Mouse (Mus musculus): ENCODE data around the gene Txndc16.

The Txndc16 gene

DNA sequence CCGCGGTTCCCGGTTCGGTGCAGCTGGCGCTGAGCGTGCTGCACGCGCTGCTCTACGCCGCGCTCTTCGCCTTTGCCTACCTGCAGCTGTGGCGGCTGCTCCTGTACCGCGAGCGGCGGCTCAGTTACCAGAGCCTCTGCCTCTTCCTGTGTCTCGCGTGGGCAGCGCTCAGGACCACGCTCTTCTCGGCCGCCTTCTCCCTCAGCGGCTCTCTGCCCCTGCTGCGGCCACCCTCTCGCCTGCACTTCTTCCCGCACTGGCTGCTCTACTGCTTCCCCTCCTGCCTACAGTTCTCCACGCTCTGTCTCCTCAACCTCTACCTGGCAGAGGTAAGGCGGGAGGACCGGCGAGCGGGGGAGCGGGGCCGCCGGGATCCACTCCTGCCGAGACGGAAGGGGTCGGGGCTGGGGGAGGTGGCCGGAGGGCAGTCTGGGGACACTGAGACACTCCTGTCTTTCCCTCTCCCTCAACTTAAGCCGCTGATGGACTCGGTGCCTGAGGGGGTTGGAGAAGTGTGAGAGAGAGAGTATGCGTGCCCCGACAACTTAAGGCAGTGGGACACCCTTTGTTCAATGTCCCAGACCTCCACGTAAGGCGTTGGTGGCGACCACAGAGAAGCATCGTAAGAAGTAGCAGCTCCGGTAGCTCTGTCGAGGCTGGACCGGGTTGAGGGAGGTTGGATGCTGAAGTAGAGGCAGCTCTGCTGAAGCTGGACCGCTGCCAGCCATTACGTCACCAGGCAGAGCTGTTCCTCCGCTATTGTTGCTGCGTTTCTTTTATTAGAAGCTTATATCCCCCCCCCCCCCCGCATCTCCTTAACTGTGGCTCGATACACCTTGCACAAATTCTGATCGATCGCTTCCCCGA lies at the start of gene Txndc16:
Txndc16 (minus strand) TSS at position 239 of the 867 bp plus-strand sequence.
- DNase-seq (ENCODE audit: low read depth, low spot score), result peak; percentile 79

DNA sequence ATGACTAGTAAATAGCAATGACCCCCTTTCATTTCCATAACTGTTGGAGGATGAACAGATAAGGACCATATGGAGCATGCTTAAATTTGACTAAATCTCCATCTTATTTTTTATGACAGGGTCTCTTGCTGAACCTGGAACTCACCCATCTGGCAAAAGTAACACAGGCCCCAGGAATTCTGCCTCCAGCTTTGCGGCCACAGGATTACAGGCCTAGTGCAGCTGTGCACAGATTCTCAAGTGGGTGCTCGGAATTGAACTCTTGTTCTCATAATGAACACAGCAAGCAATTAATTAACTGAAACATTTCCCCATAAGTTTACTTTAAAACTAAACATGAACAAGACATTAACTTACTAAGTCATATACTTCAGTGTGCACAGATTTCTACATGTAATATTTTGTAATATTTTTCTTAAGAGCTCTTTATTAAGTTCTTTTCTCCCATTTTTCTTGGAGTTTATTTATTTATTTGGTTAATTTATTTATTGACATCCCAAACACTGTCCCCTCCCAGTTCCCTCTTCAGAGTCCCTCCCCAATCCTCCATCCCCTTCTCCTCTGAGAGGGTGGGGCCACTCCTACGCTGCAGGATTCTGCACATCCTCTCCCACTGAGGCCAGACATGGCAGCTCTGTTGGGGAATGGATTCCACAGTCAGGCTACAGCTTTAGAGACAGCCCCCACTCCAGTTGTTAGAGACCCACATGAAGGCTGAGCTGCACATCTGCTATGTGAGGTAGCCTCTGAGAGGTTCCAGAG lies 43.9 kb upstream of the Txndc16 start:
- DNase-seq (ENCODE audit: low read depth, low spot score), result no peak

DNA sequence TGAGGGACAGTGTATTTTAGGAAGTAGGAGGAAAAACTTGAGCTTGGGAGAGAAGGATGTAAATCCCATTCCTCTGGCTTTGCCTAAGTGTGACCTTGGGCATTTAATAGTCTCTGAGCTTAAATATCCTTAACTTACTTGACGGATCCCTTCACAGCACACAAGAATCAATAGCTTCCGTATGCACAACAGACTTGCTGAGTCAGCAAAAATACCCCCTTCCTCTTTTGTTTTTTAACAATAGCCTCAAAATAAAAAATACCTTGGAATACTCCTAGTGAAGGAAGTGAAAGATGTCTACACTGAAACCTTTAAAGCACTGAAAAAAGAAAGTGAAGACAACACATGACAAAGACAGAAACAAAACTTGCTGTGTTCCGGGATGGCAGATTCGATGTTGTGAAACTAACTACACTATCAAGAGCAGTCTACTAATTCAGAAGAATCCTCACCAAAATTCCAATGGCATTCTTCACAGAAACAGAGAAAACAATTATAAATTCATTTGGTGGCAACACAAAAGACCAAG lies 31.5 kb upstream of the Txndc16 start:
- no peak for DNase-seq (ENCODE audit: low read depth, low spot score)

DNA sequence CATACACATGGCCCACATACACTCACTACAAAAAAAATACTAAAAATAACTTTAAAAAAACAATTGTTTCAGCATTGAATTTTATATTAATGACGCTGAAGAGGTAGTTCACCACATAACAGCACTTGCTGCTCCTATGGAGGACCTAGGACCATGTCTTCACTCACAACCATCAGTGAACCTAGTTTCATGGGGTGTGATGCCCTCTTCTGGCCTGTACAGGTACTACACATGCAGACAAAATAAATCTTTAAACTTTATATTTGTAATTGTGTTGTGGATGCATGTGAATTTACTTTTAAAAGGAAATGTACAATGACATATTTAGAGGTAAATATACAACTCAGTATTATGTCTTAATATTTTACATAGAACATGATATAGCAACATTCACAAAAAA lies 21.5 kb upstream of the Txndc16 start:
- DNase-seq (ENCODE audit: low read depth, low spot score), result peak; percentile 32

DNA sequence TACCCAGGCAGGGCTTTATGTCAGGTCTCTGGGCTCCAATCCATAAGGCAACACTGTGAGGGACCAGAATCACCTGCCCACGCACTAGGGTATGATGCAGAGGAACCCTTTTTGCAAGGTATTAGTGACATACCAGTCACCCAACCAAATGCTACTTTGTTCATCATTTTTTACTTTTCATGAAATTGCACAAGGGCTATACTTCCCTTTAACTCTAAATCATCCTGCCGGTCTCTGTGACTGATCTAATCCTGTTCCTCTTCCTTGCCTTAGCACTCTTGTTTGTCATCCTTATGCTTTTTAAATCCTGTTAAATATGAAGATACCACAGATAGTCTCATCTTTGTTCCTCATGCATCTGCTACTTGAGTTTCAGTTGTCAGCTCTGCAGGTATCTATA lies 18.9 kb upstream of the Txndc16 start:
- DNase-seq (ENCODE audit: low read depth, low spot score), result no peak

DNA sequence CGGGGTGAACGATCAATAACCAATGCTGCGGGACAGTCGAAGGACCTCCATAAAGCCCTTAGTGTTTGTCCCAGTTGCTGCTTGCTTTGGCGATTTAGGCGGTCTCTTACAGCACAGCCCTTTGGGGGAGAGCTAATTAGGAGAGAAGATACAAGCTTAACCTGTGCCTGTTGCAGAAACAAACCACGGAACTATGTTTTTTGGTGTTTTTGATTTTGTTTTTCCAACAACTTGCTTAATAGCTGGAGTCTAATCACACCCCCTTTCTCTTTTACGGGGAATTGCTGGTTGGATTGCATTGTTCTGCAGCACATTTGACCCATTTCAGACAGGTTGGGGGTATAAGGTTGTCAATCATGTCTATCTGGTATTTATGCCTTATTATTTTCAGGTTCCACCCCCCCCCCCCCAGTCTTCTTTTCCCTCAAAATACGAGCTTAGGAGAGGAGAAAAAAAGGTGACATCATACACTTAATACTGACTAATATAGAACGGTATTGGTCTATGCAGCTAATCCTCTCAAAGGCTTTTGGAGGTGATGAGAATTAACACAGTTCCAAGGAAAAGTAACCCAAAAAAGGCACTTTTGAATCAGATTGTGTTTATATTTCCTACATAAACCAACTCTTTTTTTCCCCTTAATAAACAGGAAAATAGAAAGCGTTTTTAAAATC lies 966 bp upstream of the Txndc16 start:
- DNase-seq (ENCODE audit: low read depth, low spot score), result no peak

DNA sequence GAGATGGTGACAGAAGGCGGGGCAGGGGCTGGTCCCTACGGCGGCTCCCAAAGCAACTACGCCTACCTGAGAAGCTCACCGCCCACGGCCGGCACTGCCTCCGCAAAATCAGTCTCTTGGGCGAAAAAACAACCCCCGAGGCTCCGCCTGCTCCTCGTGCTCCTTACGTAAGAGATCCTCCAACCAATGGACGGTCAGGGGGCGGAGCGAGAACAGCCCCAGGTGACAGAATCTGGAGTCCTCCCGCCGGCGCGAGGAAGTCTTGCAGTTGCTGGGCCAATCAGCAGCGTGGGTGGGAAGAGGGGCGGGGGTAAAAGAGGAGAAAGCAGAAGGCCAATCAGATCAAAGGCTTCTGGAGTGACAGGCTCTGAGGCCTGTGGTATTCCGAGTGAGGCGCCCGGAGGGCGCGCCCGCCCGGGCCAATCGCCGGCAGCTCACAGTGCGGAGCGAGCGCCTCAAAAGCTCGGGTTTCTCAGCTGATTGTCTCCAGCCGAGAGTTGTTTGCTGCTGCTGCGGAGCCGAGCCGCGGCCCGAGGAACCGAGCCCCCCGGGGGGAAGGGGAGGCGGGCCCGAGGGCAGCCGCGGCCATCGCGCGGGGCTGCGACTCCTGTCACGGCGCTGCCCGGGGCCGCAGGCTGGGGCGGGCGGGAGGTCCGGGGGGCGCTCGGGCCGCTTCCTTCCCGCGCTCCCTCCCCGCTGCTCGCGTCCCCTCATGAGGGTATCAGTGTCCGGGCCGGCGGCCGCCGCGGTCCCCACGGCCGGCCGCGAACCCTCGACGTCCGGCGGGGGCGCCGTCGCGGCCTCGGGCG lies 643 bp downstream of the Txndc16 start, which contains the start of gene Gpr137c:
Gpr137c (plus strand) TSS at position 437 of the 809 bp plus-strand sequence.
- DNase-seq (ENCODE audit: low read depth, low spot score), result peak; percentile 100

DNA sequence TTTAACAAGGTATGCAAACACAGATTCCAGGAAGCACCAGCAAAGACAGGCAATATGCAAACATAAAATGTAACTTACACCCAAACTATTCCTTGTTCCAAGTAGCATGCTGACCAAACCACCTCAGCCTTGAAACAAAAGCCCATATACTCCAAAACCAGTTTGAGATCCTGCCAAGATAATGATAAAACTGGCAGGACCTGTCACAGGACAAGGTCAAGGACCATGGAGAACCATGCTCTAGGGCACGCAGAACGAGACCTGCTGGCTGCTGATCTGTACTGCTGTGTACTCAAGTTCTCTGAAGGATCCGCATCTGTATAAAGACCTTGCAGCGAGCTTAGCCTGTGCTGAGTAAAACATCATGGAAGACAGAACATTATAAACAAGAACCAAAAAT lies 2.4 kb downstream of the Txndc16 start:
- no peak for DNase-seq (ENCODE audit: low read depth, low spot score)

DNA sequence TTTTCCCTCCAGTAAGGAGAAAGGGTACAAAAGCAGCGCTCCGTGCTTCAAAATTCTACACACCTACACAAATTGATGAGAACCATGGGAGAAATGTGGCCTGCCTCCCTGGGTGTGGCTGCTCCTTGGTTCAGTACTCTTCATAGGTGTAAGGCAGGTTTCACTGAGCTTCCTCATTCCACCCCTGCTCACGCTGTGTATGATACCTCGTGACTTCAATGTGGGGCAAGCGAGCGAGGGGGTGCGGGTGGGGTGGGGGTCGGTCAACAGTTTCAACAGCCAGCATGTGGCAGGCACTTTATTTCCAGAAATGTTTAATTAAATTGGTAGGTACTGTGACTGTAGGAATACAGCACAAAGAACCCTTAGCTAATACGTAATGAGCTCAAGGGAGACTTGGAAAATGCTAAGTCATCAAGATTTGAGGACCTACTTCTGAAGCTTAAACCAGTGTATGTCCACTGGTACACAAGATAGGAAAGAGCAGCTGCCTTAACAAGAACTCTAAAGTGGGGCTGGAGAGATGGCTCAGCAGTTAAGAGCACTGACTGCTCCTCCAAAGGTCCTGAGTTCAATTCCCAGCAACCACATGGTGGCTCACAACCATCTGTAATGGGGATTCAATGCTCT lies 3.3 kb downstream of the Txndc16 start:
- no peak for DNase-seq (ENCODE audit: low read depth, low spot score)

DNA sequence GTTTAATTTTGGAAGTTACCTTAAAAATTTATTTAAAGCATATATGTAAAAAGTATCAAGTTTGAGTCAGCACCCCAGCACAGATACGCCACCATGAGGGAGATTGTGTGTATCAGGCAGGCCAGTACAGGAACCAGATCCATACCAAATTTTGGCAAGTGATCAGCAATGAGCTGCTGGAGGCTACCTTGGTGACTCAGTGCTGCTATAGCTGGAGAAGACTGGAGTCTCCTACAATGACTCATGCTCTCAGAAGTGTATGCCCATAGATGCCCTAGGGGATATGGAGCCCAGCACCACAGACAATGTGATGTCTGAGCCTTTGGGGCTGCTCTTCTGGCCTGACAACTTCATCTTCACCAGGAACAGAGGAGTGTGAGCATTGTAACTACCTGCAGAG lies 8.7 kb downstream of the Txndc16 start:
- no peak for DNase-seq (ENCODE audit: low read depth, low spot score)

DNA sequence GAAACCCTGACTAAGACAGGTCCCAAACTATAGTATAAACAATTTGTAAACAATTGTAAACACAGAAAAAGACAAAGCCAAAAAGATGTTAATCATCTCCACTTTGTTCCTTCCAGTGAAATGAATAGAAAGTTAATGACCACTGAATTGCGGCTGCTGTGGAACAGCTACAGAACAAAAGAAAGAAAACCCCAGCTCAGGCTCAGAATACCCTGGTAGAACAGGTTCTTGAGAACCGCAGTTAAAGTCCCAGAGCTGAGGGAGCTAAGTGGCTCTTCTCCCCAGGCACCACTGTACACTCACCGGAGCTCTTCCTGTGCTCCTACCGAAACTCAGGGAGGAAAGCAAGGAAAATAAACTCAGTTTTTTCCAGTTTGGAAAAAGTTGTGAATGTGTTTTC lies 9.4 kb downstream of the Txndc16 start:
- DNase-seq (ENCODE audit: low read depth, low spot score), result peak; percentile 57

DNA sequence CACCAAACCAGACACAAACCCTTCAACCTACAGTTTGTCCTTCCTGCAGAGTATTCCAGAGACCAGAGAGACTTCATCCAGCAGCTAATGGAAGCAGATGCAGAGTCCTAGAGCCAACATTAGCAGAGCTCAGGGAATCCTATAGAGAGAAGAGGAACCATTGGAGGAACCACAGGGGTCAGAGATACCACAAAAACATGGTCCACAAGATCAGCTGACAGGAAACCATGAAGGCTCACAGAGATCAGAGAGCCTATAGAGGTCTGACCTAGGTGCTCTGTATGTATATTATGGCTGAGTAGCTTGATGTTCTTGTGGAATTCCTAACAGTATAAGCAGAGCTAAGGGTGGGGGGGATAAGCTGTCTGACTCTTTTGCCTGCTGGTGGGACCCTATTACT lies 19.5 kb downstream of the Txndc16 start:
- DNase-seq (ENCODE audit: low read depth, low spot score), result no peak

DNA sequence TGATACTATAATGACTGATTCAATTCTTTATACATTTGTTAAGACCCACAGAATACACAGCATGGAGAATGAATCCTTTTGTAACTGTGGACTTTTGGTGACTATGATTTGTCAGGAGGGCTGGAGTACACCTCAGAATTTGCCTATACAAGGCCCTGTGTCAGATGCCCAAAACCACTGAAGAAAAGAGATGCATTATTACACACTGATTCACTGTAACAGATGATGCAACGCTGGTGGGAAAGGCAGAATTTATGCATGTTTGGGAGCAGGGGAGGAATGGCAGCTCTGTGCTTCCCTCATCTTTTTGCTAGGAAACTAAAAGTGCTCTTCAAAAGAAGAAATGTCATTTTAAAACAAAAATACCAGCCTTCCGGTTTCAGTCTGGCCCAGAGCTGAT lies 29.1 kb downstream of the Txndc16 start:
- DNase-seq (ENCODE audit: low read depth, low spot score), result no peak

DNA sequence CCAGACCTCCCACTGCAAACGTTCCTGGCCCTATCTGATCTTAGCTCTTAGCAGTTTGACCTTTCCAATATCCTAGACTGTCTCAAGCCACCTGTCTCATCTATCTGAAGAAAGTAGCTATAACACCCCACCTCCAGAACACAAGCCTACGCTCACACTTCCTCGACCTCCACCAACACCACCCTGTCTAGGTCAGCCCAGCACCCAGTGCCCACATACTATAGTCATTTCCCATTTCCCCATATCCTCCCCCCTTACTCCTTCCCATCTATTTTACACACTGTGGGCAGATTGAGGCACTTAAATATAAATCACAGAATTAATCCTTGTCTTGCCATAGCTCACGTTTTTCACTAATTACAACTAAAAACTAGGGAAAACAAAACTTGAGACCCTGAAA lies 38.5 kb downstream of the Txndc16 start:
- no peak for DNase-seq (ENCODE audit: low read depth, low spot score)

DNA sequence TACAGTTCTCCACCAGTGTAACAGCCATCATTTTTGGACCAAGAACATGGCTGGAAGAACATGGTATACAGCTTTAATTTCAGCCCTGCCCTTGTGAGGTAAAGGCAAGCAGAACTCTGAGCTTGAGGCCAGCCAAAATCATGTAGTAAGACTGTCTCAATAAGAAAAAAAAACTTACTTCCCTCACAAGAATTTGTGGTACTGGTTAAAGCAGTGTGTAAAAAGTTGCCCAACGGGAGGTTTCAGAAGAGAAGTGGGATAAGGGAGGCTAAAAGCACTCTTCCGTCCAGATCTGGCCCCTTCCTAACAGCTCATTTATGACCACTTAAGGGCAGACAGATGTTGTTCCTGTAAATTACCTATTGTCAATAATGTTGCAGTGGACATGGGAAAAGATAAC lies 40.5 kb downstream of the Txndc16 start:
- no peak for DNase-seq (ENCODE audit: low read depth, low spot score)

DNA sequence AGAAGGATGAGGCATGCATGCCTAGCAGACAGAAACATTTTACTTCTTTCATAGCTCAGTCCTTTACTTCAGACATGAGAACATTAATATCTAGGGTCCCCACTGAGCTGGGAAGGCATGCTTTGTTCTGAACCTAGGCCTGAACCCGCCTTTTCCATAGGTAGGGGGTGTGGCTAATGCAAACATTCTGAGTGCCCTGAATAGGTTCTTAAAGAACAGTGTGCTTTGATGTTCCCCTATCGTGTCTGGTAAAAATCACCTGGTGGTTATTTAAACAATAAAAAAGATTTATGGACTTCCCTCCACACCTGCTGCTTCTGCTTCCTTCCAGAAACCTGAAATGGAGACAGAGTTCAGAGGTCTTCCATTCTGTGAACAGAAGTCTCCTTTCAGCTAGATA lies 40.9 kb downstream of the Txndc16 start:
- no peak for DNase-seq (ENCODE audit: low read depth, low spot score)

DNA sequence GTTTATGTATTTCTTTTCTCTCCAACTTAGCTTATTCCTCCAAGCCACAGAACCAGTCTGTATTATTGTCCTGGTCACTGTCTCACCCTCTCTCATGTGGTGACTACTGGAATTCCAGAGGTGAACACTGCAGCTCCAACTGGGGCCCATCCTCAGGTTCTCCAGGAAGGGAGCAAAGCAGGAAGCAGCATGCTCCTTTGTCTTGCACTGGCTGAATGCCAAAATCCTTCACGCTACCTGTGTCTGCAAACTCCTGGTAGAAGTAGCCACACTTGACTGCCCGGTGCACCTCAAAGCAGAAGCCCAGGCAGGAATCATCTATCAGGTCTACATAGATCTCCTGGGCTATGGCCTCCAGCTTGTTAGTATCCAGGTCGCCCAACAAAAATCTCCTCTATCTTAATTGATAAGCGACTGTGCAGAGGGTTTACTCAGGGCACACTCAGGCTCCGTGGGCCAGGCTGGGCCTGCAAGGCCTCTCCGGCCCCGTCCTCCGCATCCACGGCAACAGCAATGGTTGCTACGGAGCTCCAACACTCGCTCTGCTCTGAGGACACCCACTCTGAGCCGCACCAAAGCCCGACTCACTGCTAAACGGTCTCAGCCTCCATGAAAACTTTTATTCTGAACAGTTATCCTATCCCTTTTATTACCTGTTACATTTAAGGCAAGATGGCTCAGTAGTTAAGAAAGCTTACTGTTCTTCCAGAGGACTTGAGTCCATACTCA lies 45.0 kb downstream of the Txndc16 start:
- peak; percentile 26 for DNase-seq (ENCODE audit: low read depth, low spot score)

DNA sequence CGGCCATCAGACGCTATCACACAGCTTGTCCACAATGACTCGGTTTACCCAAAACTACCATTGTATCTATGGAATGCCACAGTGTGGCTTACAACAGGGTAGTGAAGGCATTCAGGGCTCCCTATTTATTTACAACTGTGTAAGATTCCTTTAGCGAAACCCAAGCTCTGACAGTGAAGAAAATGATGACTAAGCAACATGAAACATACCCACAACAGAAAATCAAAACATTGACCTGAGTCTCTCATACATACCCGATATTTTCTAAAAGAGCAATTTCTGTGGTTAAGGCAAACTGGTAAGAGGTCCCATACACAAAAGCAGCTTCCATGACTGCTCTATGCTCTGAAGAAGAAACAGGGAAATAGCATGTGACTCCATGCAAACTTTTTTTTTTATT lies 47.9 kb downstream of the Txndc16 start:
- DNase-seq (ENCODE audit: low read depth, low spot score), result no peak

DNA sequence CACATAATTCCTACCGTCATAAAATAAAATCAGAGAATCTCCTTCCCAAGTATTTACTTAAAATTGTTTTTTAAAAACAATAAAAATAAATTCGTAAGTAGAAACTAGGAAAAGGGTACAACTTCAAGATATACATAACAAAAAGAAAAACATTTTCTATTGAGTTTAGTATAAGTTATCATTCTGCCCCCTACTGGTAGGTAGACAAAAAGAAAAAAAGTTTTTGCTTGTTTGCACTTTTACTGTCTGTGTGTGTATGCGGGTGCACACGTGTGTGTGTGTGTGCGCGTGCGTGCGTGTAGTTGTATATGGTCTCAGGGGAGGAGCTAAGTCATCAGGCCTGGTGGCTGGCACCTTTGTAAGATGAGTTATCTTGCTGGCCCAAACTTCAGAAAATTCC lies 52.8 kb downstream of the Txndc16 start:
- peak; percentile 15 for DNase-seq (ENCODE audit: low read depth, low spot score)

All from ZHBTc4 (cell line).